Mouse (Mus musculus) stomach, postnatal 0 days (tissue): ENCODE results near the gene Gm11232. TPM values are rescaled to one million over a fixed set of nuclear protein-coding genes. Genes with fewer than 3 reads are reported as not detected.

Experiments
- ATAC-seq: fragments of 200-750 bp; cut with Nextera tagmentation; 2 replicates; pipeline ENCODE4 v1.8.0; 2017; ENCODE audit not compliant: low FRiP score, low TSS enrichment
- DNase-seq: peaks from one replicate; pipeline ENCODE4 v3.0.0-alpha.2; 2016; ENCODE audit warnings: low spot score
- H3K27ac ChIP-seq: fragments of 300-500 bp; sonication (generic); replicated peaks from 2 replicates; pipeline ENCODE4 v1.5.1; 2014; ENCODE audit warnings: mild to moderate bottlenecking, control low read depth
- H3K27me3 ChIP-seq: fragments of 300-500 bp; sonication (generic); 2 replicates; pipeline ENCODE4 v1.6.1; 2014; ENCODE audit warnings: low read length; ENCODE audit not compliant: control insufficient read depth, insufficient read depth
- H3K36me3 ChIP-seq: fragments of 300-500 bp; sonication (generic); 2 replicates; pipeline ENCODE4 v1.6.1; 2014; ENCODE audit warnings: low read length, mixed read lengths; ENCODE audit not compliant: control insufficient read depth, insufficient read depth
- H3K4me1 ChIP-seq: fragments of 300-500 bp; sonication (generic); replicated peaks from 2 replicates; pipeline ENCODE4 v1.6.1; 2014; ENCODE audit warnings: antibody characterized with exemption; ENCODE audit not compliant: control insufficient read depth, insufficient read depth
- H3K4me2 ChIP-seq: fragments of 300-500 bp; sonication (generic); replicated peaks from 2 replicates; pipeline ENCODE4 v1.6.1; 2014; ENCODE audit warnings: low read depth, mild to moderate bottlenecking, control low read depth, moderate library complexity
- H3K4me3 ChIP-seq: fragments of 300-500 bp; sonication (generic); 2 replicates; pipeline ENCODE4 v1.5.1; 2014; ENCODE audit warnings: low read depth, low read length, control low read depth
- H3K9ac ChIP-seq: fragments of 300-500 bp; sonication (generic); 2 replicates; pipeline ENCODE4 v1.6.1; 2014; ENCODE audit warnings: mild to moderate bottlenecking, low read length, control low read depth, mixed read lengths
- H3K9me3 ChIP-seq: fragments of 300-500 bp; sonication (generic); 2 replicates; pipeline ENCODE4 v1.6.1; 2016; ENCODE audit warnings: low read length; ENCODE audit not compliant: control insufficient read depth
- CTCF ChIP-seq: IDR thresholded peaks from 2 replicates; pipeline ENCODE4 v1.5.1; 2016; ENCODE audit warnings: antibody characterized with exemption, low read depth, mild to moderate bottlenecking, moderate library complexity
- EP300 ChIP-seq: optimal IDR thresholded peaks from 2 replicates; pipeline ENCODE3; 2016; ENCODE audit warnings: antibody characterized with exemption
- WGBS: fragments of 180-500 bp; shearing (Covaris S2); extraction: QIAGEN DNeasy Blood & Tissue Kit; methylation state at CpG from one replicate; pipeline ENCODE4 v1.1.7; 2014; 5-methylcytosine and 5-hydroxymethylcytosine counted together
- polyA plus RNA-seq: library from polyadenylated mRNA; unstranded; fragments of >200 nt; fragmentation: Nextera tagmentation; extraction: Ambion mirVana; gene quantifications from 2 replicates; pipeline ENCODE4 v1.2.1, GENCODE M21; 2015

Gene Gm11232
- polyA plus RNA-seq, 1 experiment from 2014 or later: 0.12 TPM

DNA sequence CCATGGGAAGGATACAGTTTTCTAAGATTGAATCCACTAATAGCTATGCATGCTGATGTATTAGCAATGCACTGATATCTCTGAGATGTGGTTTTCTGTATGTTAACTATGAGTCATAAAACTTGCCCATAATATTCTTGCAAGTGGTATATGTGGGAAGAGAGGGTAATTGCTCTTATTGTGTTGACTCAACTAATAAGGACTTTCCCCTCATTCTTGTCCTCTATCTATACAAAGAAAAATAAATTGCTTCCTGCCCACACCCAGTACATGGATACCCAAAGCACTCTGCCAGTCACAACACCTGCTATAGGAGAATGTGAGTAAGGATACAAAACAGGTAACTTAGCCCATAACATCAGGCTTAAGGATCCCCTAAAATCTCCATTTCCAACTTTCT, 21.2 kb downstream of the Gm11232 start:
- Histone ChIP-seq H3K27ac (no peak overlapping the region), H3K36me3 (no peaks in the 10 kb centered on the region), H3K4me3 (no peak overlapping the region), H3K9me3 (no peaks in the 10 kb centered on the region), H3K9ac (no peak overlapping the region), H3K27me3 (no peaks in the 10 kb centered on the region), H3K4me2 (no peak overlapping the region), H3K4me1 (no peaks in the 10 kb centered on the region)
- ATAC-seq (no peak), DNase-seq (no peak)
- TF ChIP-seq CTCF (no peak), EP300 (no peak)

DNA sequence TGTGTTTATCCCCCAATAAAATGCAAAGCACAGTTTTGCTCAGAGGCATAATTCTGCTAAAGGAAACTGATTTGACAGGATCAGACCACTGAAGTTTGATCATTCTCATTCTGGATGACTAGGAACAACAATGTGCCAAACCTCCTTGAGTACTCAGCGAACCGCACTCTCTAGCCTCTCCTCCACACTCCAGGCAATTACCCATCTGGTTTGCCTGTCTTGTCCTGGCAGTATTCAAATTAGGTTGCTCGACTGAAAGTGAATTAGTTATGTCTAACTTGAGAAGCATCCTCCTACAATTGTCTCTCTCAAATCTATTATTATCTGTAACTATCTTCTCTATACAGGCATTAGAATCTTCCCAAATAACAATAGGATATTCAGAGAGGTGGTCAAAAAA, 22.5 kb downstream of the Gm11232 start:
- ATAC-seq (no peak), DNase-seq (no peak)
- H3K4me1 ChIP-seq: no peaks in the 10 kb centered on the region
- H3K4me3 ChIP-seq: no peak overlapping the region
- no peak for TF ChIP-seq CTCF
- TF ChIP-seq EP300: no peak
- H3K9ac ChIP-seq: no peak overlapping the region
- no peaks in the 10 kb centered on the region for H3K36me3 ChIP-seq
- no peak overlapping the region for H3K4me2 ChIP-seq
- H3K9me3 ChIP-seq: no peaks in the 10 kb centered on the region
- H3K27ac ChIP-seq: no peak overlapping the region
- H3K27me3 ChIP-seq: no peaks in the 10 kb centered on the region
- 83% methylated on average over 3 of the region's 3 CpGs for WGBS

DNA sequence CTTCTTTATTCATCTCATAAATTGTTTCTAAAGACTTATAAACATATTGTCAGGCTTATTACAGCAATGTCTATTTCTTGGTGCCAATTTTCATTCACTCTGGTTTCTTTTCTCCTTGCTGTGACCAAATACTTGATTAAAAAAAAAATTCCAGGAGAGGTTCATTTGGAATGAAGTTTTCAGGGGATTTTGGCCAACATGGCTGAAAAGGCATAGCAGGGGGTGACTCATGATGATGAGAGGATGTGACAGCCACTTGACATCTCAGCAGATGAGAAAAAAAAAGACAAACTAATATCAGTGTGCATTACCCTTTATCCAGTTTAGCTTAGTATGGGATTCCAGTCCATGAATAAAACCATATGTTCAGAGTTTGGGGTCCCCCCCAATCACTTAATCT, 28.4 kb downstream of the Gm11232 start:
- Histone ChIP-seq H3K27me3 (no peaks in the 10 kb centered on the region), H3K9me3 (no peaks in the 10 kb centered on the region), H3K9ac (no peak overlapping the region), H3K36me3 (no peaks in the 10 kb centered on the region), H3K27ac (no peak overlapping the region), H3K4me3 (no peak overlapping the region), H3K4me1 (no peaks in the 10 kb centered on the region), H3K4me2 (no peak overlapping the region)
- ATAC-seq (no peak), DNase-seq (no peak)
- TF ChIP-seq EP300 (no peak), CTCF (no peak)

DNA sequence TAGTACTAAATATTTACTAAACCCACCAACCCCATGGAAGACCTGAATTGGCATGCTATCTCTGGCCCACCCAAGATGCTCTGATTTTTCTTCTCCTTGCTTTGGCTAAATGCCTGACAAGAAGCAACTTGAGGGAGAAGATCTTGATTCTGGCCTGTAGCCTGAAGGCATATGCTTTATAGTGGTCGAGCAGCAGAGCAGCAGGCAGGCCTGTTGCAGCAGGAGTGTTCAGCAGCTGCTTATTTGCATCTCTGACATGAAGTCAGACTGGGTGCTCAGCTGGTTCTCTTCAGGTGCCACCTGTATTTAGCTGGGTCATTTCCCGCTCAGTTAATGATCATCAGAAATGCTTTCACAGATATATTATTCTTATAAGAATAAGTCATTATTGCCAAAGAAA, 30.2 kb downstream of the Gm11232 start:
- no peaks in the 10 kb centered on the region for H3K9me3 ChIP-seq
- no peaks in the 10 kb centered on the region for H3K36me3 ChIP-seq
- no peaks in the 10 kb centered on the region for H3K27me3 ChIP-seq
- DNase-seq (no peak), ATAC-seq (no peak)
- no peak overlapping the region for H3K9ac ChIP-seq
- 31% methylated on average over 2 of the region's 2 CpGs for WGBS
- H3K4me2 ChIP-seq: no peak overlapping the region
- H3K27ac ChIP-seq: no peak overlapping the region
- H3K4me3 ChIP-seq: no peak overlapping the region
- H3K4me1 ChIP-seq: no peaks in the 10 kb centered on the region
- TF ChIP-seq CTCF (no peak), EP300 (no peak)

DNA sequence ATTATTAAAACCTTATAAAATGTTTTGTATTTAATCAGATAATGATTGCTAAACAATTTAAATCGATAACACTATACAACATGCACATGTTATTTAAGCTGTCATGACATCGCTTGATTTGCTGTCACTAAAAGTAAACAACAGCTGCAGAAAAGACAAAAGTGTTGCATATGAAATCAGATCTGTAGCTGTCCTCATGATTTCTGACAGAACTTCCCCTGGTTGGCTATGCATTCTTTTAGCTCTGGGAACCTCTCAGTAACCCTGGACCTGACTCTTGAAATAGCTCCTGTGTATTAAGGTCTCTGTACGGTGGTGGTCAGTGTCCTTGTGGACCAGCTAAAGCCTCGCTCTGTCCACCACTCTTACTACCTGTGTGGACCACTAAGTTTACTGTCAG, 30.7 kb downstream of the Gm11232 start:
- Histone ChIP-seq H3K4me2 (no peak overlapping the region), H3K36me3 (no peaks in the 10 kb centered on the region), H3K9ac (no peak overlapping the region), H3K4me3 (no peak overlapping the region), H3K27ac (no peak overlapping the region), H3K4me1 (no peaks in the 10 kb centered on the region), H3K9me3 (no peaks in the 10 kb centered on the region), H3K27me3 (no peaks in the 10 kb centered on the region)
- WGBS: 58% methylated on average over 4 of the region's 4 CpGs
- ATAC-seq: no peak
- TF ChIP-seq CTCF: no peak
- TF ChIP-seq EP300: no peak
- no peak for DNase-seq

GRCm38 (mm10) chr4:71725889-71726288, 31.9 kb downstream of the Gm11232 start:
- H3K27ac ChIP-seq: no peak overlapping the region
- no peak for ATAC-seq
- H3K36me3 ChIP-seq: no peaks in the 10 kb centered on the region
- H3K27me3 ChIP-seq: no peaks in the 10 kb centered on the region
- no peak overlapping the region for H3K4me3 ChIP-seq
- no peak overlapping the region for H3K4me2 ChIP-seq
- H3K9me3 ChIP-seq: no peaks in the 10 kb centered on the region
- no peak for TF ChIP-seq CTCF
- no peak for TF ChIP-seq EP300
- WGBS: 56% methylated on average over 2 of the region's 2 CpGs
- DNase-seq: no peak
- no peaks in the 10 kb centered on the region for H3K4me1 ChIP-seq
- no peak overlapping the region for H3K9ac ChIP-seq
